ENCODE assay signal across 9 mouse cellular contexts in the genomic region with DNA sequence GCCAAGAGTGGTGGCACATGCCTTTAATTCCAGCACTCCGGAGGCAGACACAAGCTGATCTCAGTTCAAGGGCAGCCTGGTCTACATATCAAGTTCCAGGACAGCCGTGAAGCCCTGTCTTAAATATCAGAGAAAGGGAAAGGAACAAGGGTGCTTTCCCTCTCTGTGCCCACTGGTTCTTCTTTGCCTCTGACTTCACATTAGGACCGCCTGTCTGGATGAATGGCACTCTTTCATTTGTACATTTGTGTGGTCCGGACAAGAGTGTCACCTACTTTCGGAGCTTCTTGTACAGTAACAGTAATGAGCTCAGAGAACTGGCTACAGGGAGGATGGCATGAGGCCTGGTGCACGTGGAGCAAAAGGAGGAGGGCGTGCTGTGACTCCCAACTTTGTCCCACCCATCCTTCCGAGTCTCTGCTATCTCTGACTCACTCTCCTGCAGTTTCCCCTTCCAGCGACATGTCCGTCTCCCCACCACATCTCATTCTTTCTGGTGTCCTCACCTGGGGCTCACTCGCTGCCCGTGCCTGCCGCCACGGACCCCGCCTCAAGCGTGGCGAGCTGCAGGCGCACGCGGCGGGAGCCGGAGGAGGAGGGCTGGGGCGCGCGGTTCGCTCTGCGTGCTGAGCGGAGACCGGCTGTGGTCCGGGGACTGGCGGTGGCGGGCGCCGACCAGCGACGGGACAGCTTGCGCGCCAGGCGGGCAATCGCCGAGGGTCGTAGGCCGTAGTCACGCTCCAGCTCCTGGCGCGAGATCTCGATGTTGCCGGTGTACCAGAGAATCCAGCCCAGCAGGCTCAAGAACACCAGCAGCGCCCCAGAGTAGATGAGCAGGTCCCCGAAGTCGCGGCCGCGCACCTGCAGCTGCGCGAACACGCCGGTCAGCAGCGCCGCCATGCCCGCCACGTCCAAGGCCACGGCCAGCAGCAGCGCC. TPM values are rescaled to one million over a fixed set of nuclear protein-coding genes. Genes with fewer than 3 reads are reported as not detected.
DNase-seq lines count a peak whose midpoint lies in the region; ATAC-seq lines count a peak whose summit lies in the region.
"Had no signal": no experiment of that assay in that cellular context is flagged by ENCODE, and none has a peak within 500 bp of the region (broad histone marks: within the 10 kb centered on the region; RNA-seq: fewer than 3 reads in every experiment).

No protein-coding gene starts in this region.

- H3K9me3 ChIP-seq in intestine, embryonic 15.5 days = no peaks in the 10 kb centered on the region
- H3K9me3 ChIP-seq in limb, embryonic 13.5 days = no peaks in the 10 kb centered on the region
- H3K9me3 ChIP-seq in midbrain, embryonic 12.5 days = no peaks in the 10 kb centered on the region

- no peaks in the 10 kb centered on the region for H3K27me3 ChIP-seq in intestine, embryonic 15.5 days (replicated peaks)
- H3K27me3 ChIP-seq in limb, embryonic 13.5 days = peaks cover 22% of the 10 kb centered on the region
- peaks cover 44% of the 10 kb centered on the region for H3K27me3 ChIP-seq in midbrain, embryonic 12.5 days

- peaks cover 4% of the 10 kb centered on the region for H3K4me1 ChIP-seq in intestine, embryonic 15.5 days (replicated peaks)
- peaks cover 13% of the 10 kb centered on the region for H3K4me1 ChIP-seq in limb, embryonic 13.5 days
- peaks cover 13% of the 10 kb centered on the region for H3K4me1 ChIP-seq in midbrain, embryonic 12.5 days

- peak overlapping the region; percentile 78 for H3K9ac ChIP-seq in intestine, embryonic 15.5 days
- H3K9ac ChIP-seq in limb, embryonic 13.5 days = peak overlapping the region; percentile 85
- peak overlapping the region; percentile 82 for H3K9ac ChIP-seq in midbrain, embryonic 12.5 days (replicated peaks)

- DNase-seq in CD4-positive, CD25-positive, alpha-beta regulatory T cell, adult 2 months (ENCODE audit: low read depth, low spot score) = peak; percentile 63
- DNase-seq in cerebellum, postnatal 4 days (ENCODE audit: low spot score in 2 of 2) = peak; percentile 34 to 68
- peak; percentile 53 for DNase-seq in gastrocnemius, postnatal 25 days
- DNase-seq in spleen, adult 18-20 months = peak; percentile 32 to 60

- peak overlapping the region; percentile 85 for H3K27ac ChIP-seq in intestine, embryonic 15.5 days
- H3K27ac ChIP-seq in limb, embryonic 13.5 days = 0 out of 2 replicates have a peak overlapping the region, but pooled peaks have one; percentile 22
- H3K27ac ChIP-seq in midbrain, embryonic 12.5 days (replicated peaks) = peak overlapping the region; percentile 61

- 2% methylated on average over 64 of the region's 64 CpGs for WGBS in intestine, embryonic 15.5 days
- 3% methylated on average over 58 of the region's 64 CpGs for WGBS in limb, embryonic 13.5 days
- 2% methylated on average over 64 of the region's 64 CpGs for WGBS in midbrain, embryonic 12.5 days

- ATAC-seq in CD4-positive, CD25-positive, alpha-beta regulatory T cell, adult 4 months = no peak
- peak; percentile 65 for ATAC-seq in intestine, embryonic 15.5 days
- ATAC-seq in limb, embryonic 13.5 days (ENCODE audit: low FRiP score, low read depth) = peak; percentile 41; the same call in 1 of the 2 replicates
- peak; percentile 59 for ATAC-seq in midbrain, embryonic 12.5 days (ENCODE audit: low FRiP score, low read depth)

- peak overlapping the region; percentile 93 for H3K4me2 ChIP-seq in intestine, embryonic 15.5 days (replicated peaks)
- peak overlapping the region; percentile 87 for H3K4me2 ChIP-seq in limb, embryonic 13.5 days (replicated peaks)
- peak overlapping the region; percentile 87 for H3K4me2 ChIP-seq in midbrain, embryonic 12.5 days (replicated peaks)

- H3K36me3 ChIP-seq in intestine, embryonic 15.5 days = no peaks in the 10 kb centered on the region
- peaks cover under 1% of the 10 kb centered on the region; the same call in 1 of the 2 replicates for H3K36me3 ChIP-seq in limb, embryonic 13.5 days
- 0 out of 2 replicates have a peak, but pooled peaks cover 2% of the 10 kb centered on the region for H3K36me3 ChIP-seq in midbrain, embryonic 12.5 days

- H3K4me3 ChIP-seq in intestine, embryonic 15.5 days (replicated peaks) = peak overlapping the region; percentile 65
- H3K4me3 ChIP-seq in limb, embryonic 13.5 days = peak overlapping the region; percentile 64
- peak overlapping the region; percentile 56 for H3K4me3 ChIP-seq in midbrain, embryonic 12.5 days

RNA-seq across cellular contexts. Expression of a gene that starts 0.7 kb away (rescaled TPM):
- polyA plus RNA-seq in CD4-positive, CD25-positive, alpha-beta regulatory T cell, adult 4 months (2017; shearing (Covaris generic)) = under 1 TPM in 1 of 2 experiments, not detected in 1; 0.86 TPM
- 1 to 10 TPM; 6.3 to 6.4 TPM for total RNA-seq in gastrocnemius, postnatal 25 days (2021)
- polyA plus RNA-seq in intestine, embryonic 15.5 days (2015; fragmentation: Nextera tagmentation; extraction: Ambion mirVana) = 40.4 and 40.6 TPM in 2 replicates
- 7.3 and 7.9 TPM in 2 replicates for polyA plus RNA-seq in limb, embryonic 13.5 days (2015; fragmentation: Nextera tagmentation; extraction: Ambion mirVana)
- polyA plus RNA-seq in midbrain, embryonic 12.5 days (2016; fragmentation: Nextera tagmentation; extraction: Ambion mirVana) = 2.5 TPM in 2 replicates

RNA-seq across cellular contexts. Expression of a gene that starts 3.9 kb away (rescaled TPM):
- polyA plus RNA-seq in CD4-positive, CD25-positive, alpha-beta regulatory T cell, adult 4 months (2017; shearing (Covaris generic)) = 100 to 1,000 TPM; 446 to 574 TPM
- total RNA-seq in gastrocnemius, postnatal 25 days (2021) = 100 to 1,000 TPM; 442 to 471 TPM
- 328 and 339 TPM in 2 replicates for polyA plus RNA-seq in intestine, embryonic 15.5 days (2015; fragmentation: Nextera tagmentation; extraction: Ambion mirVana)
- polyA plus RNA-seq in limb, embryonic 13.5 days (2015; fragmentation: Nextera tagmentation; extraction: Ambion mirVana) = 290 and 292 TPM in 2 replicates
- polyA plus RNA-seq in midbrain, embryonic 12.5 days (2016; fragmentation: Nextera tagmentation; extraction: Ambion mirVana) = 300 and 313 TPM in 2 replicates

RNA-seq across cellular contexts. Expression of a gene that starts 6.0 kb away (rescaled TPM):
- not detected for polyA plus RNA-seq in CD4-positive, CD25-positive, alpha-beta regulatory T cell, adult 4 months (2017; shearing (Covaris generic))
- total RNA-seq in gastrocnemius, postnatal 25 days (2021) = not detected
- polyA plus RNA-seq in intestine, embryonic 15.5 days (2015; fragmentation: Nextera tagmentation; extraction: Ambion mirVana) = 1.1 and 1.8 TPM in 2 replicates
- polyA plus RNA-seq in limb, embryonic 13.5 days (2015; fragmentation: Nextera tagmentation; extraction: Ambion mirVana) = not detected in 2 replicates
- polyA plus RNA-seq in midbrain, embryonic 12.5 days (2016; fragmentation: Nextera tagmentation; extraction: Ambion mirVana) = not detected in 2 replicates
- total RNA-seq: neutrophil, adult 5-6 weeks had no signal

RNA-seq across cellular contexts. Expression of a gene that starts 6.1 kb away (rescaled TPM):
- polyA plus RNA-seq in CD4-positive, CD25-positive, alpha-beta regulatory T cell, adult 4 months (2017; shearing (Covaris generic)) = under 1 TPM in 1 of 2 experiments, not detected in 1; 0.16 TPM
- not detected for total RNA-seq in gastrocnemius, postnatal 25 days (2021)
- polyA plus RNA-seq in intestine, embryonic 15.5 days (2015; fragmentation: Nextera tagmentation; extraction: Ambion mirVana) = 0.14 and 0.24 TPM in 2 replicates
- 0.26 and 0.39 TPM in 2 replicates for polyA plus RNA-seq in limb, embryonic 13.5 days (2015; fragmentation: Nextera tagmentation; extraction: Ambion mirVana)
- polyA plus RNA-seq in midbrain, embryonic 12.5 days (2016; fragmentation: Nextera tagmentation; extraction: Ambion mirVana) = 0.36 and 0.38 TPM in 2 replicates
- total RNA-seq: neutrophil, adult 5-6 weeks had no signal

RNA-seq across cellular contexts. Expression of a gene that starts 17.7 kb away (rescaled TPM):
- not detected for polyA plus RNA-seq in CD4-positive, CD25-positive, alpha-beta regulatory T cell, adult 4 months (2017; shearing (Covaris generic))
- total RNA-seq in gastrocnemius, postnatal 25 days (2021) = not detected
- not detected in 2 replicates for polyA plus RNA-seq in intestine, embryonic 15.5 days (2015; fragmentation: Nextera tagmentation; extraction: Ambion mirVana)
- not detected in 2 replicates for polyA plus RNA-seq in limb, embryonic 13.5 days (2015; fragmentation: Nextera tagmentation; extraction: Ambion mirVana)
- polyA plus RNA-seq in midbrain, embryonic 12.5 days (2016; fragmentation: Nextera tagmentation; extraction: Ambion mirVana) = not detected in 2 replicates
- total RNA-seq: neutrophil, adult 5-6 weeks had no signal

Comparison
In these comparisons a context has a peak if more than half of its experiments do, and no peak if none do; other contexts are left out.
1. H3K27ac ChIP-seq: peak in every context shown above with its lines; median percentile 85 in intestine, embryonic 15.5 days; 61 in midbrain, embryonic 12.5 days; 22 in limb, embryonic 13.5 days.